Mouse (Mus musculus) spleen, postnatal 36 days (tissue): ENCODE results near the gene Tuba1a.

Source experiments
- DNase-seq, 2 experiments: peaks; one replicate each; pipeline ENCODE4 v3.0.0; 2022; ENCODE audit warnings: low spot score in 2 of 2, mixed read lengths in 1 of 2

Tuba1a gene

DNA sequence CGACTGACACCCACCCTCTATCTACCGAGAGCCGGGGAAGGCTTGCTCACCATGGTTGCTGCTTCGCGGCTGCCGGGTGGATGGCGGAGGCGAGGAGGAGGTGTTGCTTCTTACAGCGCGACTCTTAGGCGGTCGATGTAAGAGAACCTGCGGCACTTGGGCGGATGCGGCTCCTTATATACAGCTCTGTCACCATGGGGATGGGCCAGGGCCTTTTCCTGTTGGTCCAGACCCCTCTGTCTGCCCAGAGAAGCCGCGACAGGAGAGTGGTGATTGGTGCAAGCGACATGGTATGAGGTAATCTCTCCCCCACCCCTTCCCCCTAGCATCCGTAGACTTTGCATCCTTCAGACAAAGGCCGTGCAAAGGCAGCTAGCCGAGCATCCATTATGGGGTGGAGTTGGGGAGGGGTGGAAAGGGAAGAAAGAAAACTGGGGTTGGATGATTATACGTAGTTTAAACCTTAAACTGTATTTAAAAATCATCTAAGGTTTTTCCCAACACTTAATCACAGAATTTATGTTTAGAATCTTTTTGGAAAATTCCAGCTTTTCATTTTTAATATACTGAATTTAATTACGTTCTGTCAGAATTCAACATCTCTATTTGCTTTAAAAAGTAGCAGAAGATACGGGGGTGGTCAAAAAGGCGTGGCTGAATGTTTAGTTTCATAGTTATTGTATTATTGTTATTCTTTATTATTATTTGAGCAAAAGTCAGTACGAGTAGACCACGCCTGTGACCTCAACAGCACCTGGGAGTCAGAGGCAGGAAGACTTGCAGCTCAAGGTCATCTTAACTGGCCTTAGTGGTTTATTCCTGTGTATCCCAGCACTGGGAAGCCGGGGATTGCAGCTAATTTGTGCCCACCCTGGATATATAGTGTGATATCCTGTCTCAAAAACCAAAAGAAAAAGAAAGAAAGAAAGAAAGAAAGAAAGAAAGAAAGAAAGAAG is at the start of gene Tuba1a, which contains the start of gene Gm49450:
Gene Tuba1a, minus strand, starts transcription at position 303 of the 956 bp plus-strand sequence.
Gene Gm49450, minus strand, starts transcription at position 151 of the 956 bp plus-strand sequence.
- peak; percentile 95 for DNase-seq

DNA sequence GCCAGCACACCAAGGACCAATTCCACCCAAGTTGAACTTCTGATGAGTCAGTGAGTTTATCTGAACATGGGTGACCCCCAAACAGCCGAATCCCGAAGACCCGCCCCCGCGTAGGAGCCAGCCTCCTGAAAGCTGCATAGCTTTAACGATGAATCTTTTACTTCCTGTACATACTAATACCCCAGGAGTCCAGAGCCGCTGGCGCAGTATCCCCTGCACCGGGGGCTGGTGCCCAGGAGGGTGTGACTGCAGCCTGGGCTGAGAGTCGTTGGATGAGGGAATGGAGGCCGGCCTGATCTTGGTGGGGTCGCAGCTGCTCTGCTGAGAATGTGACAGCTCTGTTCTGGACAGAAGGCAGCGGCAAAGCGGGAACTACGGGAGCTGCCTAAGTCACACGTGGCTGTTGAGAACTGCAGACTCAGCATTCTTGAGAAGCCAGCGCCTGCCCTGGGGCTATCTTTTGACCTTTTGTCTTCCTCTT is 48.0 kb upstream of the Tuba1a start:
- DNase-seq: no peak

DNA sequence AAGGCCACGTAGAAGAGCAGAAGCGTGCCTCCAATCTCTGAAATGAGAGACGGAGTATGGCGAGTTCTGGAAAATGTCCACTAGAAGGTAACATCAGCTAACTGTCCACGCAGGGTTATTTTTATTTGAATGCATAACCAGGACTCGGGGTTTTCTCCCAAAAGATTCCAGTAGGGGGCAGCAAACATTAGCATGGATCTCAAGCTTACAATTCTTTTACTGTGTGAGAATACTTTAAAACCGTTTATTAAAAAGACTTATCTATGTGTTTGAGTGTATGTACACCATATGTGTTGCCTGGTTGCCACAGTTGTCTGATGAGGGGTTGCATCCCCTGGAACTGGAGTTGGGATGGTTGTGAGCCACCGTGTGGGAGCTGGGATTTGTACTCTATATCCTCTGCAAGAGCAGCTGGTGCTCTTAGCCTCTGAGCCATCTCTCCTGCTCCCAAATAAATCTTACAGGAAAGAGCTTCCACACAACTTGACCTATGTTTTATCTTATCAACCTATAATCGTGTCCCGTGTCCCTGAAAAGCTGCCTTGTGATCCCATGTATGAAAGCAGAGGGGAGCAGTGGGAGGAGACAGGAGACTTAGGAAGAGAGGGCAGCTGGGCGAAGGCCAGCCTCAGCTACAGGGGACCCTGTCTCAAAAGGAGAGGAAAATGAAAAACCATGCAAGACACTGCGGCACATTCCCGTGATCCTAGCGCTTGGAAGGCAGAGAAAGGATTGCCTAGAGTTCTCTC is 47.2 kb upstream of the Tuba1a start:
- peak in 1 of 2 experiments; percentile 53 for DNase-seq

DNA sequence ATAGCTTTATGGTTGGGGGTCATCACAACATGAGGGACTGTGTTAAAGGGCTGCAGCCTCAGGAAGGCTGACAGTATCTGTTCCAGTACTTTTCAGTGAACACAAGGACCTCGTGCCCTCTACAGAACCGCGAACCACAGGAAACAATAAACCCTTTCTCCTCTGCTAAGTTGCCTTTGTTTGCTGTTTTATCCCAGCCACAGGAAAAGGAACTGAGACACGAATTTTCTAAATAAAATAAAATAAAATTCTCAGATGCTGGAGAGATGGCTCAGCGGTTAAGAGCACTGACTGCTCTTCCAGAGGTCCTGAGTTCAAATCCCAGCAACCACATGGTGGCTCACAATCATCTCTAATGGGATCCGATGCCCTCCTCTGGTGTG is 45.3 kb upstream of the Tuba1a start:
- DNase-seq: no peak

DNA sequence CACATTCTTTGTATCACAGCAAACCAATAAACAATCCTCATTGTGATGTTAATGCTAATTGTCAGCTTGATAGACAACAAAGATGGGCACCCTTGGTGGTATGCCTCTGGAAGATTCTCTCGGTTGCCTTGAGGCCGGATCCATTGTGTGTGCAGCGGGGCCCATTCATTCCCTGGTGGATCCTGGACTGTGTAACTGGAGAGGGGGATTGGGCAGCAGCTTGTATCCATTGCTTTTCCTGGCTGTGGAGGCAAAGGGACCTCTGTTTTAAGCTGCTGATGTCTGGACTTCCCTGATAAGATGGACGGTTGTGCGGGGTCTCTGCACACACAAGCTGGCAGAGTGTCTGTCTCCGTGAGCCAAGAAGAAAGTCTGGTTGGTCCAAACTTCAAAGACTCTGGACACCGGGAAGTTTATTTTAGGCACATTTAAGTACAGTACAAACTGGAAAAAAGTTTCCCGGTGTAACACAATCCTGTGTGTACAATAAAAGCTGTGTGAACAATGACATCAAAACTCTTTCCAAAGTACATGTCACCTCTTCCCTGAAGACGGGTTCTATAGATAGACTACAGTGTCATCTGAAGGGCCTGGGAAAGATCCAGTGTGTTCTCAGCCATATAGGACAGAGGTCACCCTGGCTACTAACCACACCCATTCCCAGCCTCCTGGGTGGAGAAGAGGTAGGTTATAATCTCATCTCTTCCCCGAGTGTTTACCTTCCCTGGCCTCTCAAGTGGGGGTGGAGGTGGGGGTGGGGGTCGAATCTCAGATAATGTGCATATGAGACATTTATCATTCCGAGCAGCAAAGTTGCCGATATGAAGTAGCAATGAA is 44.7 kb upstream of the Tuba1a start:
- DNase-seq: no peak

DNA sequence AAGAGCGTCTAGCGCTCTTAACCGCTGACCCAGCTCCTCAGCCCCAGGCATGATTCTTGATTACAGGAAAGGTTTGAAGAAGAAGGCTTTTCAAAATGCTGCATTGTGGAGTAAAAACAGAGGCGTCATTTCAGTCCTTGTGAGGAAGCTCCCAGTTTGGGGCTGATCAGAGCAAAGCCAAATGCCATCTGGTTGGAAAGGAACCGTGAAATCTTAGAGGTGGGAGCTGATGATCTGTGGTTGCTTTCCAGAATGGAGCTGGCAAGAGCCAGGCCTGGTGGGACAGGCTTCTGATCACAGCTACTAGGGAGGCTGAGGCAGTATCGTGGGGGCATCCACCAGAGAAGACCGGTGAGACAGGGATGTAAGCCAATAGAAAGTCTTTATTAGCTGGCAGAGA is 43.3 kb upstream of the Tuba1a start:
- no peak for DNase-seq

DNA sequence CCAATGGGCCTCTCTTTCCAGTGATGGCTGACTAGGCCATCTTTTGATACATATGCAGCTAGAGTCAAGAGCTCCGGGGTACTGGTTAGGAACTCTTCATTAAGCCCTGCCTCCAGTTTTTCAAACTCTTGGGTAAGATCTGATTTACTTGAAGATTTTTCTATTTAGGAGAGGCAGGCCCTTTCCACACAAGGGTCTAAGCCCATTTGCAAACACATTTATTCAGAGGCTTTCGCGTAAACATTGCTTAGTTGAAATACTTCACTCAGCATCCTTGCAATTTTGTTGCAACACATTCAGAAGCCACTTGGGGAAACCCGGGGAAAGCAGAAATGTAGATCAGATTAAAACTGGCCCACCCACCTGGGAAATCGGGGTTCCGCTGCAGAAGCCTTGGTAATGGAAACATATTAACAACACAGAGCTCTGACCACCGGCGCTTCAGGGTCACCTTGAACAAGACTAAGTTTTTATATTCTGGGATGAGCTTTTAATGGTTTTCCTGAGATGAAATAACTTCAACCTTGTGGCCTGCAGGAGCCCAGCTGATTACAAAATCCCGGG is 41.5 kb upstream of the Tuba1a start:
- no peak for DNase-seq

DNA sequence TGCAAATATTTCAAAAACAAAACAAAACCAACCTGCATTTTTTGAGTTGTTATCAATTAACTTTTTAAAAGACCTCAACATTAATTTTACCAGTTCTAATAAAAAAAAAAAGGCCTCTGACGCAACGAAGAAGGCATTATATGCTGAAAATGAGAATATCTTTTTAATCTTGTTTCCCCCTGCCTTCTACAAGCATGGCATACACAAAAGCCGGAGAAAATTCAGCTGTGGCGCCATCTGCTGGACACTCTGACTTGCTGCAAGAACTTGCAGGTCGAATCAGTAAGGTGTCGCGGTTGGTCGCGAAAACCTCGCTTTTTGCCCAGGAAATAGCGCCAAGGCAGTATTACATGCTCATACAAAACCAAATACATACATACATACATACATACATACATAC is 40.4 kb upstream of the Tuba1a start:
- DNase-seq: peak; percentile 84 to 88

DNA sequence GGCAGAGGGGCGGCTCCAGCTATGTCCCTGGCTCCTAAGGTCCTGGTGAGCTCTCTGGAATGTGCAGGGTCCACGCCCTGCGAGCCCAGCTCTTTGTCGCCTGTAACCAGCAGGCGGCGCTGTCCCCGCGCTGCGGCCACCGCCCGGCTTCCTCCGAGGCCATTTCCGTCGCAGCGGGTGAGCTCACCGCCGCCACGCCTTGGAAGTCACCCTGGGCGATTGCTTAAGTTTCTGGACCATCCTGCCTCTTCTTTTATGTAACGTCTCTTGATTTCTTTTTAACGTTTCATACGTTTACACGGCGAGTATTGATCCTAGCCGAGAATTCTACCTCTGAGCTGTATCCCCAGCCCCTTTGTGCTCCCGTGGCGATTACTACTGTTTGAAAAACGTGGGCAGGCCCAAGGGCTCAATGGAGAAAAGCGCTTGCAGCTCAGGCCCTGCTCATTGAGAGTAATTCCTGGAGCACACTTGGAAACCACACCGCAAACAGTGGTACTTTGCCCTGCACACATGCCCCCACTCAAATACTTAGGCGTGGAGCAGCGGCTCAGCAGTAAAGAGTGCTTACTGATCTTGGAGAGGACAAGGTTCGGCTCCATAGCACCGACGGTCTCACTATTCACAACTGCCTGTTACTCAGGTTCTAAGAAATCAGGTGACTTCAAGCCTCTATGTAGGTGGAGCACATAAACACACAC is 39.7 kb upstream of the Tuba1a start:
- peak; percentile 89 to 90 for DNase-seq

DNA sequence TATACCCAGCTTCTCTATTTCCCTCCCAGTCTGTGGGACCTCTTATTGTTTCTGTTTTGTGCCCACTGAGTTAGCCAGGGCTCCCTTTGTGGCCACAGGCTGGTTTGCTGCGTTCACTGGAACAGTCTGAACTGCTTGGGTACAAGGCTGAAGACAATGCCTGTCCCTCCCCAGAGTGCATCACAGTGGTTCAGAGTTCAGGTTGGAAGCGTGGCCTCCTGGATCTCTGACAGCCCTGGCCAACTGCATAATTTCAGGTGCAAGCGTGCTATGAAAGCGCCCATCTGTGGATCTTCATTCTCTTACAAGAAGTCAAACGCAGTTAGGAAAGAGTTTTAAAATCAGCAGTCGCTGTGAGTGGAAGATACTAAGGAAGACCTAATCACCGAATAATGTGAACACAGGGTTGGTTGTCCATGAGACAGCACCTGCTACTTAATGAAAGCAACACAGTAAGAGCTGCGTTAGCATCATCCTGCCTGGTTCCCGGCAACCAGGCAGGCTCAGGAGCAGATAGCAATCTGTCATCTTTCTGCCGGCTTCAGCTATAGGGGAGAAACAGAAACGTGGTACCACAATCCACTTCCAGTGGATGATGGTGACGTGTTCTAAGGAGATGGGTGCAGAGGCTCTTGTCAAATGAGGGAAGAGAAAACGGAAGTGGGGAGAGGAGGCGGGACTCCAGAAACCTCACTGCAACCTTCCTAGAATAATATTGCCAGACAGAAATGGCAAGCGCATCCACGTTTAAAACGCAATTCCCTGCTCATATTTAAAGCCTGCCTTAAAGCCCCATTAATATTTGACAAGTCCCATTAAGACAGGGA is 38.8 kb upstream of the Tuba1a start:
- peak; percentile 50 to 65 for DNase-seq

DNA sequence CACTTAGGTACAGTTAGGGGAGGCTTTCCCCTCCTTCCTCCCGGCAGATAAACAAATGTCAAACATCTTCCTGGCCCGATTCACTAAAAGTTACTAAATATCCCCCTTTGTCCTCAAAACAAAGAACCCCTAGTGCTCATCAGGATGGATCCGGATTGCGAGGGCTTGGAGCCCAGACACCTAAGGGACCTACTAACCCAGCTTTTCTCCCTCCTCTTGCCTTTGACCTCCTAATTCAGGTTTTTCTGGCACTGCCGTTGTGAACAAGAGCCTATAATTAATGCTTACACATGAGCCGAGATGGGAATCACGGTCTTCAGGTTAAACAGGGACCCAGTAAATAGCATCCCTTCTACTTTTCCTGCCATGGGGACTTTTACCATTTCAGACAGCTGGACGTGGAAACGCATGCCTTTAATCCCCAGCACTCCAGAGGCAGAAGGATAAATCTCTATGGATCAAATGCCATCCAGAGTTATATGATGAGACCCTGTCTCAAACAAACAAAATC is 38.1 kb upstream of the Tuba1a start:
- no peak for DNase-seq

DNA sequence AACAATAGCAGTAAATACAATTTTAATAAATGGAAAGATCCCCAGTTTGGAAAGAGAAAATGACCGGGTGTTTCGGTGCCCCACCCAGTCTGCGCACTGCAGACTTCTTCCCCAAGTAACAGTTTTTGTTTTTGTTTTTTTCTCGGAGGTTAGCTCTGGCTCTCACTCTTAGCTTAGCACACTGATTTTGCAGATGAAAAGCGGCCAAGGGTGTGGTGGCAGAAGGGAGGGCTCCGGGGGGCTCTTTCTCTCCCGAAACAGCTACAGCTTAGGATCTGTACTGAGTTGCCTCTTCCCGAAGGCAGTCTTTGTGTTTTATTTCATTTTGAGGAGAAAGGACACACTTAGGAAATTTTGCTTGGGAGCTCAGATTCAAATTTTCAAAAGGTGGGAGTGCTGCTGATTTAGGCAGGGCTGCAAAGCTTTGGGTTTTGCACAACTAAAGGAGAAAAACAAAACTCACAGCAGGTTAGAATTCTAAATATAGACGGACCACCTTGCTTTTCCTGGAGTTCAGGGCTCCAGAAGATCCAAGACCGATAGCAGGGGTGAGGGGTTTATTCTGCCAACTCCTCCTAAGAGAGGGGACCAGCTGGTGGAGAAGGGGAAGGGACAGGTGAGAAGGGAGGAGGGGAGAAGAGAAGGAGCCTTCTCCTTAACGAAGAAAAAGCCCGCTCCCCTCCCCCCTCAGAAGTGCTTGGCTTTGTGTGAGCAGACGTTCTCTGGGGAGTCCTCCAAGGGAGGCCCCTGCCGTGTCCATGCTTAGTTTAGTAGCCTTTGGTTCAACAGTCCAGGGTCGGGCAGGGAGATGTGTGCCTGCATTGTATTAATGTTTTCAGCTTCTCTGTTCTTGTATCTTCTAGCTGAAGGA is 37.4 kb upstream of the Tuba1a start:
- no peak for DNase-seq

DNA sequence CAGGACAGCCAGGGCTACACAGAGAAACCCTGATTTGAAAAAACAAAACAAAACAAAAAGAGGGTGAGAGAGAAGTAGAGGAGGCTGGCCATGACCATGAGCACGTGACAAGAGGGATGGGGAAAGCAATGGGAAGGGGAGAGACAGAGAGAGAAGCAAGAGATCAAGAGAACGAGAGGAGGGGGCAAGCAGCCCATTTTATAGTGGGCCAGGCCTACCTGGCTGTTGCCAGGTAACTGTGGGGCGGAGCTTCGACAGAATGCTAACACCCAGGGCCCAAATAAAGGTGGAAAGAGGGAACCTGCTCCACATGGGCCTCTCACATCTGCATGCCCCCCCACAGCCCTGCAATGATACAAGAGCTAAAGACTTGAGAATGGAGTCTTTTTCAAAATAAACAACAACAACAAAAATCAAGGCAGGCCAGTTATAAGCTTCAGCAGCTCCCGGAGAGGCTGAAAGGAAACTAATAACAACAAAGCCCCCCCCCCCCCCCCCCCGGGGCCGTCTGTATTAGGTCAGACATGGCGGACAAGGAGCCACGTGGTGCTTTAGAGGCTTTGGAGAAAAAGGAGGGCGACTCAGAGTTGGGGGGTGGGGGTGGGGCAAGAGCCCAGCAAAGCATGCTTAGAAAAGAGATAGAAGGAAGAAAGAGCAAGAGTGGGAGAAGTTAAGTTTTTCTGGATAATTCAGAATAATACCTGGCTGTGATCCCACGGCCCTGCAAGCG is 36.4 kb upstream of the Tuba1a start:
- no peak for DNase-seq

DNA sequence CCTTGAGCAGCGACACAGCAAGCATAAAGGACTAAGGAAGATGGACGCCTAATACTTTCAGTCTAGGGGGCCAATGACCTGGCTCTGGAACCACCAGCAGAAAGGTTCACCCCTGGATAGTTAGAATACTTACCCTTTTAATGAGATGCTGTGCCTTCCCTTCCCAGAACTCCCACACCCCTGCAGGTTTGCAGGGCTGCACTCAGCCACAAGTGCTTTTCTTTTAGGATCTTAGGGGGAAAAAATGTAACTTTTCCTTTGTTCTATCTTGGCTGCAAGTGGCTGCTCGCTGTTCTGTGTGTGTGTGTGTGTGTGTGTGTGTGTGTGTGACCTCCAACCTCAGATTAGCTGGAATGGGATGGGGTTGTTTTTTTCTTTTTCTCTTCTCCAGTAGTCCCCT is 35.3 kb upstream of the Tuba1a start:
- DNase-seq: no peak

DNA sequence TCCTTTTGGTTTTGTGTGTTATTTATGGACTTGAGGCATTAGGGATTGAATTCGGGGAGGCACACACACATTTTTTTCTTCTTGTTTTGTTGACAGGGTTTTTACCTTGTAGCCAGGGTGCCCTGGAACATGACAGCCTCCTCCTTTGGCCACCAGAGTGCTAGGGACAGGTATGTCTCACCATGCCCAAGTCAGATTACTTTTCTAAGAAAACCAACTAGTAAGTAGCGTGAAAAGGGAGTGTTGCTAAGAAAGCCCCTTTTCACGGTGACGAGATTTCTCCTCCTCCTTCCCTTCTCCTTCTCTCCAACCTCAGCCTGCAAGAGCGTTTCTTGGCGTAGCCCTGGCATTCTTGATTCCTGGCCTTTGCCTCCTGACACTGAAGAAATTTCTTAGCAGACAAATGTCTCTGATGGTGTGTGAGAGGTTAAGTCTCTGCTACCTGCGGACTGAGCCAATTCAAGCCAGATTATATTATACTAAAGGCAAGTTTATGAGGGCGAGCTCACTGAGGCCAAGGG is 34.2 kb upstream of the Tuba1a start:
- DNase-seq: no peak

DNA sequence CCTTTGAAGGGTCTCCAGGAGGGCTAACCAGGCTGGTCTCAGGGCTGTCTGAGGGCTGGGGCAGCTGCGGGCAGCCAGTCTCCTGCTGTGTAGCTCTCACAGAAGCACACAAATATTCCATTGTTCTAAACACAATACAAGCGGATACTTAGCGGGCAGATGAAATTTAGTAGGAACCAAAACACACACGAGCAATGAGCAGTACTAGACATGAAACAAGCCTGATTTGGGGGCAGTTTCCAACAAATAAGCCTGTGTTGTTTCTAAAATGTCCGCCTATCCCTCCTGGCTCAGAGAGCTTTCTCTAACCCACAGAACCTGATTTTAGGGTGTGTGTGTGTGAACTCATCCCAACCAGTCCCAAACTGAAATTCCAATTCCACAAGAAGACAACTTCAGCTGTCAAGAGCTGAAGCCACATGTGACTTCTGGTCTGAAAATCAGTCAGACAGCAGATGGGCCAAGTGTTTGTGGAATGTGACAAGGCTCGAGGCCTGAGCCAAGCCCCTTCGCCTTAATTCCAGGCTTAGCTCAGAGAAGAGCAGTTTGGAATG is 33.7 kb upstream of the Tuba1a start:
- no peak for DNase-seq

DNA sequence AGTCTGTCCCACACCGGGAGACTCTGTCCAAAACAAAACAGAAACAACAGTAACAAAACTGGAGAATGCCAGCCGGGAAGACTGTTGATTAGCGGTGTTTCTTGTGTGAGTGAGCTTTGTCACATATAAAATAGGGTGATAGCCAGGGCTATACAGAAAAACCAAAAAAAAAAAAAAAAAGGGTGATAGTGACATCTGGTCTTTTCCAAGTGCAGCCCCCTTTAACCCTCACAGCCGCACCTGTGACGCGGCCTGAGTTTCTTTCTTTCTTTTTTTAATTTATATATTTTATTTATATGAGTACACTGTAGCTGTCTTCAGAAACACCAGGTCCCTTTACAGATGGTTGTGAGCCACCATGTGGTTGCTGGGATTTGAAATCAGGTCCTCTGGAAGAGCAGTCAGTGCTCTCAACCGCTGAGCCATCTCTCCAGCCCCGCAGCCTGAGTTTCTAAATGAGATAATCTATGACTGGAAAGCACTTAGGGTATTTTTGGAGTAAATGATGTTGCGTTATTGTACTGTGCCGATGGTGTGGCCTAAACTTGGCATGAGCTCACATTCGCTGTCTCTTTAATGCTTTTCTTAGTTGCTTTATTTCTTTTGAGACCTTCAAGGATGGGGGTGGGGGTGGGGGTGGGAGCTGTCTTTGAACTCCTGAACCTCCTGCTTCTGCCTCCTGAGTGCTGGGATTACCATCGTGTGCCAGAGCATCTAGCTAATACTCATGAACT is 32.6 kb upstream of the Tuba1a start:
- DNase-seq: no peak
